Mouse (Mus musculus) hindbrain, embryonic 11.5 days (tissue): Measurements from ENCODE around the gene Evl. TPM values are rescaled to one million over a fixed set of nuclear protein-coding genes. Genes with fewer than 3 reads are reported as not detected.

Source experiments
- ATAC-seq: fragments of 200-750 bp; cut with Nextera tagmentation; 2 replicates; pipeline ENCODE4 v1.8.0; 2017; ENCODE audit warnings: mild to moderate bottlenecking, moderate TSS enrichment, moderate library complexity; ENCODE audit not compliant: low FRiP score
- DNase-seq: peaks from one replicate; pipeline ENCODE4 v3.0.0-alpha.2; 2015; ENCODE audit warnings: low spot score
- H3K27ac ChIP-seq: fragments of 300-500 bp; sonication (generic); 2 replicates; pipeline ENCODE4 v1.5.1; 2014; ENCODE audit warnings: mild to moderate bottlenecking, low read depth, low read length
- H3K27me3 ChIP-seq: fragments of 300-500 bp; sonication (generic); 2 replicates; pipeline ENCODE4 v1.6.1; 2014; ENCODE audit warnings: mild to moderate bottlenecking, low read length, moderate library complexity, mixed read lengths; ENCODE audit not compliant: control insufficient read depth, insufficient read depth
- H3K36me3 ChIP-seq: fragments of 300-500 bp; sonication (generic); 2 replicates; pipeline ENCODE4 v1.6.1; 2014; ENCODE audit warnings: mild to moderate bottlenecking, low read length, moderate library complexity, mixed read lengths; ENCODE audit not compliant: control insufficient read depth, insufficient read depth
- H3K4me1 ChIP-seq: fragments of 300-500 bp; sonication (generic); replicated peaks from 2 replicates; pipeline ENCODE4 v1.6.1; 2014; ENCODE audit warnings: low read length, mixed read lengths; ENCODE audit not compliant: control insufficient read depth, insufficient read depth
- H3K4me2 ChIP-seq: fragments of 300-500 bp; sonication (generic); replicated peaks from 2 replicates; pipeline ENCODE4 v1.6.1; 2014; ENCODE audit warnings: mild to moderate bottlenecking, low read depth, low read length
- H3K4me3 ChIP-seq: fragments of 300-500 bp; sonication (generic); 2 replicates; pipeline ENCODE4 v1.5.1; 2014; ENCODE audit warnings: low read depth, low read length
- H3K9ac ChIP-seq: fragments of 300-500 bp; sonication (generic); 2 replicates; pipeline ENCODE4 v1.6.1; 2014; ENCODE audit warnings: low read depth, low read length
- H3K9me3 ChIP-seq: fragments of 300-500 bp; sonication (generic); 2 replicates; pipeline ENCODE4 v1.6.1; 2016; ENCODE audit warnings: low read length; ENCODE audit not compliant: control insufficient read depth
- WGBS: fragments of 180-500 bp; shearing (Covaris S2); extraction: QIAGEN DNeasy Blood & Tissue Kit; methylation state at CpG from one replicate; pipeline ENCODE4 v1.1.7; 2014; 5-methylcytosine and 5-hydroxymethylcytosine counted together
- polyA plus RNA-seq: library from polyadenylated mRNA; unstranded; fragments of >200 nt; fragmentation: Nextera tagmentation; extraction: Ambion mirVana; gene quantifications from 2 replicates; pipeline ENCODE4 v1.2.1, GENCODE M21; 2014

Gene Evl
- polyA plus RNA-seq, 1 experiment from 2014 or later, result 109 TPM

DNA sequence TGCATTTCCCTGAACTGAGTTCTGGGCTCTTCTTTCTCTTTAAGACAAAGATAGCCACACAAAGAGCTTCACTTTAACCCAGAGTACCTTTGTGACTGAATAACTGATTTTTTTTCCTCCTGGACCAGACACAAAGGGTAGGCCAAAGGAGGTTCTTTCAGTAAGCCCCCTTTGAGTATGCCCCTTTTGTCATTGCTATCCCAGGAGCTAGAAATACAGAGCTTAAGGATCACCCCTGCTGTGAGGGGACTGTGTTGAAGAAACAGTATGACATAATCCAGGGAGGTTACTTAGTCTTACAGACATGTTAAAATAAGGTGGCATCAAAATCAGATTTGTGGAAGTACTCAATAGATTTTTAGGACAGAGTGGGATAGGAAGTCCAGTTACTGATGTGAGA lies 50.0 kb downstream of the Evl start:
- no peaks in the 10 kb centered on the region for H3K36me3 ChIP-seq
- H3K27ac ChIP-seq, result no peak overlapping the region
- peaks cover 7% of the 10 kb centered on the region for H3K4me1 ChIP-seq
- no peaks in the 10 kb centered on the region for H3K9me3 ChIP-seq
- no peak overlapping the region for H3K4me2 ChIP-seq
- H3K4me3 ChIP-seq, result no peak overlapping the region
- no peak overlapping the region for H3K9ac ChIP-seq
- DNase-seq (no peak), ATAC-seq (no peak)
- H3K27me3 ChIP-seq, result no peaks in the 10 kb centered on the region

DNA sequence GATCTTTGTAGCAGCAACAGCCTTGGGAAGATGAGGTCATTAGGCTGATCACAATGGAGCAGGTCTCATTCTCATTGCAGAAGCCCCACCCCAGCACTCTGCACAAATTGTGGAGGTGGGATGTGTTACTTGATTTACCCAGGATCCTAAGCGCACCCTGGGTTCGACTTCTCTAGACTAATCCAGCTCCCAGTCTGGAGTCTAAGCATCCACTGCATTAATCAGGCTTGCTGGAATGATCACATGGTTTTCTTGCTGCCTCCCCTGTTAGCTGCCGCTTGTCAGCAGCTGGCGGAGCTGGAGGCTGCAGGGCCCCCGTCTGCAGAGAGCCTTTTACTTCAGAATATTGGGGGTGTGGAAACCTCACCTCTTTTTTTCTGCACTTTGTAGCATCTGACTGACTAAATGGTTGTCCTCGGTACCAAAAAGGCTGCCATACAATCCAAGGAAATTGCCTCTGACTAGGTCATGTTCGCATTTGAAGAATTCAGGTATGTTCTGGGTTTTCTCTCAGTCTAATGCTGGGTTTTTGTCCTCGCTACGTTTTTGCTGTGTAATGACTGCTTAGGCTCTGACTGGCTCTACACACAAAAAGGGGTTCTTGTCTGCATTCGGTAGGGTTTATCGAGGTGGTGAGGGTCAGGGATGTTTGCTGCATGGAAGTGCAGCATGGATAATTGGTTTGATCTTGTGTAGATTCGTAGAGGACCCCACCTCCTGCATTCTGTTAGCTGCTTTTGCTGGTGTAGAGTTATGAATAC lies 51.2 kb downstream of the Evl start:
- peak; percentile 63; the same call in 1 of the 2 replicates for ATAC-seq
- WGBS, result 44% methylated on average over 12 of the region's 12 CpGs
- H3K36me3 ChIP-seq, result no peaks in the 10 kb centered on the region
- DNase-seq, result peak; percentile 18
- no peak overlapping the region for H3K9ac ChIP-seq
- H3K4me3 ChIP-seq, result no peak overlapping the region
- H3K9me3 ChIP-seq, result no peaks in the 10 kb centered on the region
- no peak overlapping the region; the same call in 1 of the 2 replicates for H3K27ac ChIP-seq
- H3K4me2 ChIP-seq, result no peak overlapping the region
- peaks cover 7% of the 10 kb centered on the region for H3K4me1 ChIP-seq
- H3K27me3 ChIP-seq, result no peaks in the 10 kb centered on the region

DNA sequence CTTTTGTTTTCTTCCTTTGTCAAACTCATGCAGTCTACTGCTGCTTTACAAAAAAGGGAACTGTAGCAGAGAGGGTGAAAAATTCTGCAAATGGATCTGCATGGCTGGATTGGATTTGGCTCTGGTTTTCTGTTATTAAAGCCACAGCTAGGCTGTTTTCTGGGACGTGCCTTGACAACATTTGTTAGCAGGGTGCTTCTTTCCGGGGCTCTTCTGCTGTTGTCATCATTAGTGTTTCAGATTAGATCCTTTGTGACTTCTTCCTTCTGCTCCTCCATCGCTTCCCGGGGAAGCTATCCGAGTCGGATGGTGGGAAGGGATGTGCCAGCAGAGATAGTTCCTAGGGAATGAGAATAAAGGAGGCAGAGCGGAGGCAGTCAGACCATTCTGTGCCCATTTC lies 51.8 kb downstream of the Evl start:
- Histone ChIP-seq H3K9ac (no peak overlapping the region; the same call in 1 of the 2 replicates), H3K9me3 (no peaks in the 10 kb centered on the region), H3K4me3 (no peak overlapping the region), H3K4me1 (peaks cover 7% of the 10 kb centered on the region), H3K27ac (no peak overlapping the region; the same call in 1 of the 2 replicates), H3K4me2 (no peak overlapping the region), H3K36me3 (no peaks in the 10 kb centered on the region), H3K27me3 (no peaks in the 10 kb centered on the region)
- DNase-seq (peak; percentile 21), ATAC-seq (no peak)
- 57% methylated on average over 7 of the region's 7 CpGs for WGBS

DNA sequence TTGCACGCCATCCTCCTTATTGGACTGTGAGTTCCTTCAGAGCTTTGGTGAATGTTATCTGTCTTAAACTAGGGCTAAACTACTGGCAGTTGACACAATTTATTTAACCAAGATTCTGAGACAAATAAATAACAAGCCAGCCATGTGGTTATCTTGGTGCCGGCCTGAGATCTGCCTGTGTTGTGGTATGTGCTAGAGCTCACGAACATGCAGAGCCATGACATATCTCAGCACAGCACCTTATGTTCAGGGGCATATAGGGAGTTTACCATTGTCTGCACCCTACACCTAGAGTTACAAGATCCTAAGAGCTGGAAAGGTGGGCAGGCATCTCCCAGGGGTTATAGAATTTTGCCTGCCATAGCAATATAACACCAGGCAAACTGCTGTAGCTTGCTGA lies 54.9 kb downstream of the Evl start:
- Histone ChIP-seq H3K27me3 (no peaks in the 10 kb centered on the region), H3K4me2 (no peak overlapping the region), H3K9ac (no peak overlapping the region), H3K4me1 (peaks cover 5% of the 10 kb centered on the region), H3K27ac (no peak overlapping the region), H3K4me3 (no peak overlapping the region), H3K36me3 (no peaks in the 10 kb centered on the region), H3K9me3 (no peaks in the 10 kb centered on the region)
- DNase-seq (no peak), ATAC-seq (no peak)
- WGBS, result 89% methylated on average over 3 of the region's 3 CpGs

DNA sequence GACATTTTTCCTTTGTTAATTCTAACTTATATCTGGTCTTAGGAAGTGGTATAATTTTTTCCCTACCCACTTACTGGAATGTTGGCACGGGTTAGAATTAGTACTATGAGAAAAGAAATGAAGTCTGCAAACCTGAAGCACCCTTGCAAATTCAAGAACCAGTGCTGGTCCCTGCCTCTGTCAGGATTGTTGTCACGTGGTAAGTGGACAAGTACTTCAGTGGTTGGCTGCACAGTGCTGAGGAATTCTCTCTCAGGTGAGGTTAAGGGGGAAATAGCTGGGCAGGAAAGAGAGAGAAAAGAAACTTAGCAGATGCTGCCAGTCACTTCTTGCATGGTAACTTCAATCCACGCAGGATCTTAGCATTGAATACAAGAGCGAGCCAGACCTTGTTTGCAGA lies 55.7 kb downstream of the Evl start:
- peaks cover 4% of the 10 kb centered on the region for H3K4me1 ChIP-seq
- H3K9me3 ChIP-seq, result no peaks in the 10 kb centered on the region
- H3K9ac ChIP-seq, result no peak overlapping the region
- DNase-seq, result no peak
- H3K27ac ChIP-seq, result no peak overlapping the region
- no peak for ATAC-seq
- WGBS, result 93% methylated on average over 4 of the region's 4 CpGs
- no peaks in the 10 kb centered on the region for H3K36me3 ChIP-seq
- no peak overlapping the region for H3K4me3 ChIP-seq
- no peaks in the 10 kb centered on the region for H3K27me3 ChIP-seq
- no peak overlapping the region for H3K4me2 ChIP-seq

DNA sequence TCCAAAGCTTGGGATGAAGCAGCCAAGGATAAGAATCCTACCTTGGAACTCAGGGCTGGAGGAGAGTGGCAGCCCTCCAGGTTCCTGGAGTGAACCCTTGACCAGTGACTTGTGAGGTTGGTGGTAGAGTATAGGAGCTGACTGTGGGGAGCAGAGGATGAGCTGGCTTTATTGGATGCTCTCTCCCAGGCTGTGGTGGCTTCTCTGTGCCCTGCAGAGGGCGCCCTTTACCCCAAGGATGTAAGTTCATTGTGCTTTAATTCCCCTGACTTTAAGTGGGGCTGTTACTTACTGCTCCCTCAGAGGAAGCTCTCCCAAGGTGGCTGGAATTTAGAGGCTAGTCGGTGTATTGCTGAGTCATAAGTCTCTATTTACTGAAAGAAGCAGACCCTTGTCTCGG lies 58.6 kb downstream of the Evl start:
- WGBS, result 54% methylated on average over 3 of the region's 3 CpGs
- no peak overlapping the region for H3K4me3 ChIP-seq
- H3K9ac ChIP-seq, result no peak overlapping the region
- no peaks in the 10 kb centered on the region for H3K4me1 ChIP-seq
- no peak overlapping the region for H3K4me2 ChIP-seq
- H3K9me3 ChIP-seq, result no peaks in the 10 kb centered on the region
- H3K36me3 ChIP-seq, result no peaks in the 10 kb centered on the region
- H3K27ac ChIP-seq, result no peak overlapping the region
- peak; percentile 50 for DNase-seq
- no peaks in the 10 kb centered on the region for H3K27me3 ChIP-seq
- no peak for ATAC-seq

DNA sequence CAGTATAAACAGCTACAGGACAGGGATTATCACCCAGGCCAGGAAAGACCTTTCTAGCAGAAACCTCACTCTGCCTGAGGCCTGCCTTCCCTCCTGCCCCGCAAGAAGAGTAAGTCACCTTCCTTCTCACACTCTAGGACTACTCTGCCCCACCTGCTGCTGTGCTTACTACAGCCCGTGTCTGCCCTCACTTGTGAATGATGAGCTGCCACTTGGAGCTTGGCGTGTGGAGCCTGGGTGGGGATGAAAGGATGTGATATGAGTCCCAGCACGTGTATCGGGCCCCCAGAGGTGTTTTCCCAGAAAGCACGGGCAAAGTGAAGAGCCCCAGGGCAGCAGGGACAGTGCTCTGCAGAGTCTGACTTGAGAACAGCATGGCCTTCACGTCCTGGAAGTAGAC lies 63.0 kb downstream of the Evl start:
- H3K4me1 ChIP-seq, result no peaks in the 10 kb centered on the region
- DNase-seq, result no peak
- no peak overlapping the region for H3K4me2 ChIP-seq
- H3K9ac ChIP-seq, result no peak overlapping the region
- no peaks in the 10 kb centered on the region for H3K27me3 ChIP-seq
- H3K36me3 ChIP-seq, result no peaks in the 10 kb centered on the region
- H3K9me3 ChIP-seq, result no peaks in the 10 kb centered on the region
- no peak for ATAC-seq
- no peak overlapping the region for H3K4me3 ChIP-seq
- no peak overlapping the region for H3K27ac ChIP-seq
- 83% methylated on average over 7 of the region's 7 CpGs for WGBS

DNA sequence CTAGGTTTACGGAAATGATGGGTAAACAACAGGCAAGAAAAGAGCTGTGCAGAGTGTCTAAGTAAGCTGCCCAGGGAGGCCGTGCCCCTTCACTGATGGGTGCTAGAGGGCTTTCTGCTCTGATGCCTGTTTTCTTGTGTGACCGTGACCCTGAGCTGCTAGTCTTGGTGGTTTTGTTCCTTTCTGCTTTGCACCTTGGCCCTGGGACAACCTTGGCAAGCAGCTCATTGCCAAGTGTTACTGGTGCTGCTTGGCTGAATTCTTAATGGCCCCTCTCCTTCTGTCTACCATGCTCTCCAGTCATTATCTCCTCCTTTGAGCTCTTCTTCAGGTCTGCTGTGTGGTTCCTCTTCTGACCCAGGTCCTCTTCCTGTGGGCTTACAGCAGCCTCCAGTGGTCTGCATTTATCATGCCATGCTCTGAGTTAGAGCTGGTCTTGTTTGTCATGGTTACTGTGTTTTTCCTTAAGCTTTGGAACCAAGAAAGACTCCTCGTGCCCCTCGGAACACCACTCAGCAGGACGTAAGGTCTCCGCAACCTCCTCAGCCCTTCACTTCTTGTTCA lies 65.4 kb downstream of the Evl start:
- H3K4me2 ChIP-seq, result no peak overlapping the region
- no peaks in the 10 kb centered on the region for H3K27me3 ChIP-seq
- H3K27ac ChIP-seq, result no peak overlapping the region
- H3K4me1 ChIP-seq, result no peaks in the 10 kb centered on the region
- H3K4me3 ChIP-seq, result no peak overlapping the region
- ATAC-seq (no peak), DNase-seq (no peak)
- no peaks in the 10 kb centered on the region for H3K9me3 ChIP-seq
- no peaks in the 10 kb centered on the region for H3K36me3 ChIP-seq
- 92% methylated on average over 7 of the region's 7 CpGs for WGBS
- no peak overlapping the region for H3K9ac ChIP-seq

DNA sequence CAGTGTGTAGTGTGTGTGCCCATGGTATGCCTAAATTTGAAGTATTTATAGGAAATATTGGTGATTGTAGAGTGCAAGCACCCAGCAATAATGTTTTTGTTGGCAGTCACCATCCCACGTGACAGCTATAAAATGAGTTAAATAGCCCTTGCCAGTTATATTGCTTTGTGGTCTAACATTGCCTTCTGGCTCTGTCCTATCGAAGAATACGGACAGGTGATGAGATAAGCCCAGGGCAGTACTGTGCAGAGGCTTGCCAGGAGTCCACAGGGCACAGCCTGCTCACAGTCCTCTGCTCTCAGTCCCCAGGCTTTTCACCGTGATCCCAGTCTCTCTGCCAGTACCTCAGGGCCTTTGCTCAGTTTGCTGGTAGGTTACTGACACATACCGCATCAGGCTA lies 67.9 kb downstream of the Evl start:
- no peak for ATAC-seq
- no peaks in the 10 kb centered on the region for H3K36me3 ChIP-seq
- WGBS, result 91% methylated on average over 5 of the region's 5 CpGs

More for the DNA sequence above, 67.9 kb downstream of the Evl start:
- no peak overlapping the region for H3K4me2 ChIP-seq
- H3K27me3 ChIP-seq, result no peaks in the 10 kb centered on the region
- no peak overlapping the region for H3K4me3 ChIP-seq
- no peaks in the 10 kb centered on the region for H3K9me3 ChIP-seq
- no peak overlapping the region for H3K27ac ChIP-seq
- H3K4me1 ChIP-seq, result no peaks in the 10 kb centered on the region
- DNase-seq, result no peak
- H3K9ac ChIP-seq, result no peak overlapping the region
